Mouse (Mus musculus) midbrain, embryonic 11.5 days (tissue): ENCODE results near the gene AA467197. TPM values are rescaled to one million over a fixed set of nuclear protein-coding genes. Genes with fewer than 3 reads are reported as not detected.

Experiments used
- ATAC-seq: fragments of 200-750 bp; cut with Nextera tagmentation; 2 replicates; pipeline ENCODE4 v1.8.0; 2017; ENCODE audit warnings: moderate TSS enrichment, moderate library complexity; ENCODE audit not compliant: low FRiP score
- DNase-seq: peaks from one replicate; pipeline ENCODE4 v3.0.0; 2015; ENCODE audit warnings: low spot score; ENCODE audit errors: missing footprints
- H3K27ac ChIP-seq: fragments of 300-500 bp; sonication (generic); 2 replicates; pipeline ENCODE4 v1.5.1; 2014; ENCODE audit warnings: low read depth, low read length
- H3K27me3 ChIP-seq: fragments of 300-500 bp; sonication (generic); 2 replicates; pipeline ENCODE4 v1.6.1; 2014; ENCODE audit warnings: mild to moderate bottlenecking, low read length, moderate library complexity, mixed read lengths; ENCODE audit not compliant: control insufficient read depth, insufficient read depth
- H3K36me3 ChIP-seq: fragments of 300-500 bp; sonication (generic); 2 replicates; pipeline ENCODE4 v1.6.1; 2014; ENCODE audit warnings: mild to moderate bottlenecking, low read length, moderate library complexity, mixed read lengths; ENCODE audit not compliant: control insufficient read depth, insufficient read depth
- H3K4me1 ChIP-seq: fragments of 300-500 bp; sonication (generic); 2 replicates; pipeline ENCODE4 v1.6.1; 2014; ENCODE audit warnings: low read length; ENCODE audit not compliant: control insufficient read depth, insufficient read depth
- H3K4me2 ChIP-seq: fragments of 300-500 bp; sonication (generic); 2 replicates; pipeline ENCODE4 v1.6.1; 2014; ENCODE audit warnings: mild to moderate bottlenecking, moderate library complexity
- H3K4me3 ChIP-seq: fragments of 300-500 bp; sonication (generic); 2 replicates; pipeline ENCODE4 v1.5.1; 2014; ENCODE audit warnings: low read depth, low read length
- H3K9ac ChIP-seq: fragments of 300-500 bp; sonication (generic); 2 replicates; pipeline ENCODE4 v1.6.1; 2014; ENCODE audit warnings: low read length
- H3K9me3 ChIP-seq: fragments of 300-500 bp; sonication (generic); 2 replicates; pipeline ENCODE4 v1.6.1; 2016; ENCODE audit warnings: low read length; ENCODE audit not compliant: control insufficient read depth
- WGBS: fragments of 180-500 bp; shearing (Covaris S2); extraction: QIAGEN DNeasy Blood & Tissue Kit; methylation state at CpG from one replicate; pipeline ENCODE4 v1.1.7; 2014; 5-methylcytosine and 5-hydroxymethylcytosine counted together
- polyA plus RNA-seq: library from polyadenylated mRNA; unstranded; fragments of >200 nt; fragmentation: Nextera tagmentation; extraction: Ambion mirVana; gene quantifications from 2 replicates; pipeline ENCODE4 v1.2.1, GENCODE M21; 2014

Gene AA467197
- polyA plus RNA-seq, 1 experiment from 2014 or later: 0.25 TPM

- peak overlapping the region; percentile 94; the same call in 1 of the 2 replicates for H3K9ac ChIP-seq
- DNase-seq (peak; percentile 84), ATAC-seq (no peak)
- H3K9me3 ChIP-seq: no peaks in the 10 kb centered on the region
- no peaks in the 10 kb centered on the region for H3K27me3 ChIP-seq
- peak overlapping the region; percentile 97 for H3K4me3 ChIP-seq
- peak overlapping the region; percentile 88 for H3K4me2 ChIP-seq
- peaks cover 6% of the 10 kb centered on the region for H3K36me3 ChIP-seq
- peaks cover 3% of the 10 kb centered on the region; the same call in 1 of the 2 replicates for H3K4me1 ChIP-seq
- 68% methylated on average over 6 of the region's 6 CpGs for WGBS
- H3K27ac ChIP-seq: no peak overlapping the region
These were observed 6.9 kb upstream of the AA467197 start for GRCm38 (mm10) chr2:122629871-122630270.

GRCm38 (mm10) chr2:122630465-122631225 lies 6.1 kb upstream of the AA467197 start:
- peak; percentile 86 for ATAC-seq
- H3K9me3 ChIP-seq: no peaks in the 10 kb centered on the region
- peak overlapping the region; percentile 94 for H3K9ac ChIP-seq
- peak; percentile 96 for DNase-seq
- peak overlapping the region; percentile 88 for H3K4me2 ChIP-seq
- H3K27ac ChIP-seq: 0 out of 2 replicates have a peak overlapping the region, but pooled peaks have one; percentile 14
- peaks cover 6% of the 10 kb centered on the region for H3K36me3 ChIP-seq
- under 1% methylated on average over 75 of the region's 75 CpGs for WGBS
- H3K4me3 ChIP-seq: peak overlapping the region; percentile 97
- H3K4me1 ChIP-seq: peaks cover 3% of the 10 kb centered on the region; the same call in 1 of the 2 replicates
- H3K27me3 ChIP-seq: no peaks in the 10 kb centered on the region

GRCm38 (mm10) chr2:122631226-122631801 lies 5.5 kb upstream of the AA467197 start:
- under 1% methylated on average over 45 of the region's 53 CpGs for WGBS
- no peak overlapping the region for H3K27ac ChIP-seq
- peaks cover 6% of the 10 kb centered on the region for H3K36me3 ChIP-seq
- no peaks in the 10 kb centered on the region; the same call in 1 of the 2 replicates for H3K27me3 ChIP-seq
- peak overlapping the region; percentile 97 for H3K4me3 ChIP-seq
- peak; percentile 92 for DNase-seq
- H3K4me1 ChIP-seq: peaks cover 3% of the 10 kb centered on the region; the same call in 1 of the 2 replicates
- H3K9ac ChIP-seq: peak overlapping the region; percentile 94
- no peaks in the 10 kb centered on the region for H3K9me3 ChIP-seq
- no peak; the same call in none of the 2 replicates for ATAC-seq
- H3K4me2 ChIP-seq: peak overlapping the region; percentile 88

- DNase-seq: peak; percentile 97
- Histone ChIP-seq H3K36me3 (peaks cover 6% of the 10 kb centered on the region), H3K4me1 (no peaks in the 10 kb centered on the region), H3K4me3 (peak overlapping the region; percentile 40), H3K4me2 (peak overlapping the region; percentile 67), H3K27ac (no peak overlapping the region), H3K9ac (peak overlapping the region; percentile 57), H3K9me3 (no peaks in the 10 kb centered on the region), H3K27me3 (peaks cover 7% of the 10 kb centered on the region)
- WGBS: 2% methylated on average over 36 of the region's 36 CpGs
- ATAC-seq: peak; percentile 83
These were observed 776 bp downstream of the AA467197 start for GRCm38 (mm10) chr2:122637526-122637997.

DNA sequence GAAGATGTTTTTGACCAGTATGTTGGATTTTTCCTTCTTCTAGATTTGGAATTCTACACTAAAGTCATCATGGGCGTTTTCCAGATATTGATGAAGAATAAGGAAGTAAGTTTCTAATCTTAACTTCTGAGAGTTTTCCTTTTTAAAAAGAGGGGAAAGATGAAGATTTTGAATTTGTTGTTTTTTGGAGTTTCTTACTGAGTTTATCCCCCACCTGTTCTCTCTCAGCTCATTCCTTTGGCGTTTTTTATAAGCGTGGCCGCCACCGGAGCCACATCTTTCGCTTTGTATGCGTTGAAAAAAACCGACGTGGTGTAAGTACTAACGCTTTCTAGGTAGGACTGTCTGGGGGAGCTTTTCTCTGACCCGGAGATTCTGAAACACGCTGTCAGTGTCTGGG lies 1.2 kb downstream of the AA467197 start:
- H3K9me3 ChIP-seq: no peaks in the 10 kb centered on the region
- WGBS: 33% methylated on average over 12 of the region's 12 CpGs
- peaks cover 4% of the 10 kb centered on the region for H3K36me3 ChIP-seq
- ATAC-seq: no peak
- H3K9ac ChIP-seq: peak overlapping the region; percentile 57
- H3K27ac ChIP-seq: no peak overlapping the region
- H3K4me2 ChIP-seq: peak overlapping the region; percentile 67
- peak overlapping the region; percentile 40 for H3K4me3 ChIP-seq
- DNase-seq: no peak
- no peaks in the 10 kb centered on the region for H3K4me1 ChIP-seq
- peaks cover 7% of the 10 kb centered on the region for H3K27me3 ChIP-seq

DNA sequence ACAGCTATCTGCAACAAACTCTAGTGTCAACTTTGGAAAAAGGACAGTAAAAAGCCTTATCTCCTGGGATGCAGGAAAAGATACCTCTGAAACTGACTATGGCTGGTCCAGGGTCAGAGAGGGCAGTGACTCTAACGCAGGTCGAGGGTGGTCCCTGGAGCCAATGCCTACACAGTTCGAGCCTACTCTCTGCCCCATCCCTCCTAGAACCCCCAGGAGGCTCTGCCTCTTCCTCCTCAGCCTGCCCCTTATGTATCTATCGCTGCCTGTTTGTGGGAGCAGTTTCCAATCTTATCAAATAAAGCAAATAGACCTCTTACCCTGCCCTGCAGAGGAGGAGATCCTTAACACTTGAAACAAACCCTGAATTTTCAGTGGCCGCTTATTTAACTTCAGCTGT lies 1.9 kb downstream of the AA467197 start:
- peak; percentile 44 for DNase-seq
- Histone ChIP-seq H3K27me3 (peaks cover 7% of the 10 kb centered on the region), H3K9me3 (no peaks in the 10 kb centered on the region), H3K36me3 (no peaks in the 10 kb centered on the region), H3K9ac (no peak overlapping the region), H3K27ac (no peak overlapping the region), H3K4me1 (no peaks in the 10 kb centered on the region), H3K4me2 (no peak overlapping the region), H3K4me3 (no peak overlapping the region)
- ATAC-seq: no peak
- WGBS: 39% methylated on average over 5 of the region's 5 CpGs

GRCm38 (mm10) chr2:122652096-122653084 lies 15.6 kb downstream of the AA467197 start:
- Histone ChIP-seq H3K9me3 (no peaks in the 10 kb centered on the region), H3K9ac (no peak overlapping the region), H3K4me2 (no peak overlapping the region), H3K27ac (no peak overlapping the region), H3K36me3 (no peaks in the 10 kb centered on the region), H3K4me3 (no peak overlapping the region), H3K27me3 (no peaks in the 10 kb centered on the region), H3K4me1 (no peaks in the 10 kb centered on the region)
- DNase-seq (peak; percentile 28), ATAC-seq (no peak)
- WGBS: 76% methylated on average over 17 of the region's 17 CpGs

GRCm38 (mm10) chr2:122656052-122656451 lies 19.3 kb downstream of the AA467197 start:
- Histone ChIP-seq H3K27me3 (no peaks in the 10 kb centered on the region), H3K4me2 (no peak overlapping the region), H3K4me3 (no peak overlapping the region), H3K9me3 (no peaks in the 10 kb centered on the region), H3K4me1 (no peaks in the 10 kb centered on the region), H3K27ac (no peak overlapping the region), H3K36me3 (no peaks in the 10 kb centered on the region), H3K9ac (no peak overlapping the region)
- no peak for DNase-seq
- no peak for ATAC-seq
- 80% methylated on average over 2 of the region's 2 CpGs for WGBS
